Mouse (Mus musculus) ES-CJ7 (cell line): Measurements from ENCODE around the gene Rhcg.

Experiments used
- DNase-seq: peaks from one replicate; pipeline ENCODE4 v3.0.0; 2011; ENCODE audit warnings: low read depth, low spot score

Rhcg gene

DNA sequence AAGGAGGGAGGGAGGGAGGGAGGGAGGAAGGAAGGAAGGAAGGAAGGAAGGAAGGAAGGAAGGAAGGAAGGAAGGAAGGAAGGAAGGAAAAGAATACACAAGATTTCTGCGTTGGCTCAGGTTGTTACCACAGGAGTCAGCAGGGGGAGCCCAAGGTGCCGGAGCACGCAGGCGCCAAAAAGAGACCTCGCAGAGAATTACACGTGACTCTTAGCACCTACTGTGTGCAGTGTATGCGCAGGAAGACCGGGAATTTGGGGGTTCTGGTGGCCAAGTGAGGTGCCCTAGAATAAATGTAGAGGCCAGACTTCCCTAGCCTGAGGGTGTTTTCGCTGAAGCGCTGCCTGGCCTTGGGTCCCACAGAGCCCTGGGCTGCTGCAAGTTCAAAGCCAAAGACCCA lies 64.8 kb downstream of the Rhcg start:
- peak; percentile 61 for DNase-seq

DNA sequence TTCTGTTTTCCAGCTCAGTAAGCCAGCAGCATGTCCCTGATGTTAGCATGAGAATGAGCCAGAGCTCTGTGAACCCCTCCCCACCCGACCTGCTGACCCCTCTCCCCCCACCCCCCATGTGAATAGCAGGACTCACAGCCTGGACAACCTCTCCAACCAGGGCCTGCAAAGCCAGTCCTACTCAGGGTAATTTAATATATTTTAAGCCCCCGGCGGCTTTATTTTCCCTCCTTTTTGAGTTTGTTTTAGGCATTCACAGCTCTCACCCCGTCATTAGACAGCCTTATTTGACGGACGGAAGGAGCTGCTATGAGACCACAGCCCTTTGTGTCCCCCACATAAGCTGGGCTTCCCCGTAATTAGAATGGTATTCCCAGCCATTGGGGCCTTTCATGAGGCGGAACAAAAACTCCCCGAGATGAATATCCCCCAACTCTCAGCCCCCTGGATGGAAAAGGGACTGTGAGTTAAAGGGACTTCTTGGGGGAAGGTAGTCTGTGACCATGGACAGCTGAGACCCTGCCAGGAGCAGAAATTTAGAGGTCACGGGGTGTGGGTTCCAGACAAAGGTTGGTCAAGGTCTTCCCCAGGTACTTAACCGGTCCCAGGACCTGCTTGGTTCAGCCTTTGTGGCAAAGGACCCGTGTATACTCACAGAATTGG lies 68.4 kb downstream of the Rhcg start:
- DNase-seq, result no peak

DNA sequence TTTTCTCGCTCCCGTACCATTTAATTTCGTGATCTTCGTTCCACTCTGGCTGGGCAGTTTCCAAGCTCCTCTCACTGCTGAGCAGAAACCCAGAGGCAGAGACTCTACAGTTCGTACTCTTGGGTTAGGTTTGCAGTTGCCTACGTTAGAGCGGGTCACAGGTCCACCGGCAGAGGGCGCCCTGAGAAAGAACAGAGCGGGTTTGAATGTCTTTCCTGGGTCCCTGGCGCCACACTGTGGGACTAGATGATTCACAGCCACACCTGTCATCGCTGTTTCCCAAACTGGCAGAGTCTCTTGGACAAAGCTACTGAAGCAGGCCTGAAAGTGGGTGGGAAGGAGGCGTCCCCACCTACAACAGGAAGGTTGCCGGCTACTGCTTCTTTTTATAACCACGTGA lies 70.4 kb downstream of the Rhcg start:
- peak; percentile 94 for DNase-seq

DNA sequence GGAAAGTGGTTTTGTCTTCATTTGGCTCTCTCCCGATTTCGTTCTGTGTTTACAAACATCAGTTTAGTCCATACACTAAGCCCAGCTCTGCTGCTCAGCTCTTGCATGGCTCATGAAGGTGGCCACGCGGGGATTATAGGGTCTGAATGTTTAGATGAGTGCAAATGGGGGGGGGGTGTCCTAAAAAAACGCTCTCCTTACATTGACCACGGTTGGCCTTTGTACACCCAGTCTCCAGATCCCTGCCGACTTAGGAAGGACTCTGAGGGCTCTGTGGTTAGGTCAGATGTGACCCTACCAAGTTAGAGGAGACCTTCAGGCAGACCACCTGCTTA lies 72.4 kb downstream of the Rhcg start:
- no peak for DNase-seq

DNA sequence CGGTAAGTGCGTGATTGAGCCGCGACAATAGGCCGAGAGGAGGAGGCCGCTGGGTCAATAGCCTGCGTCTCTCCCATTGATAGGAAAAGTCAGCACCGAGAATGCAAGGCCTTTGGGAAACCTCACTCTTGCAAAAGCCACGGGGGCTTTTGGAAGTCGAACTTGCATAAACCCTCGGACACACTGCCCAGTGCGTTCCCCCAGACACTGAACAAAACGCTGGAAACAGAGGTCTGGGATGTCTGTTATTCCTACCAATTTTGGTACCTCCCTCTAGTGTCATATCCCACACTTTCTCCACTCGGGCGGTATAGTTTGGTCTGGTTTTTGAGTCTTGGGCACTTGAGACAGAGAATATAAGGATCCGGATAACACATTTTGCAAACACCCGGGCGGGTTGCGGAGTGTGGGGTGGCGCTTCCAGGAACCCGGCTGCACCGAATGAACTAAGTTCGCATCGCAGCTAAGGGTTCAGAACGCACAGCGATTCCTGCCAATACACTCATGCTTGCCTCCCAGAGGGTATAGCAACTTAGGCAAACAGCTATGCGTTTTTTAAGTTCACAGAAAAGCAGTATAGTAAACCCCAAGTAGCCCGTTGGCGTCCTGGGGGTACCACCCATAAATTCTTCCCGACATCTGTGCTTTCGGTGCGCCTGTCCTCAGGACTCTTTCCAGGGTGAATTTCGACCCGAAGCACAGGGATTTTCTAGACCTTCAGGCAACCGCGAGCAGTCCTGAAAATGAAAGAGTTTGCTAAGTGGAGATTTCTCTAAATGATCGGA lies 73.0 kb downstream of the Rhcg start:
- DNase-seq, result peak; percentile 55
